Mouse (Mus musculus): ENCODE measurements around the gene Zfp583.

DNA sequence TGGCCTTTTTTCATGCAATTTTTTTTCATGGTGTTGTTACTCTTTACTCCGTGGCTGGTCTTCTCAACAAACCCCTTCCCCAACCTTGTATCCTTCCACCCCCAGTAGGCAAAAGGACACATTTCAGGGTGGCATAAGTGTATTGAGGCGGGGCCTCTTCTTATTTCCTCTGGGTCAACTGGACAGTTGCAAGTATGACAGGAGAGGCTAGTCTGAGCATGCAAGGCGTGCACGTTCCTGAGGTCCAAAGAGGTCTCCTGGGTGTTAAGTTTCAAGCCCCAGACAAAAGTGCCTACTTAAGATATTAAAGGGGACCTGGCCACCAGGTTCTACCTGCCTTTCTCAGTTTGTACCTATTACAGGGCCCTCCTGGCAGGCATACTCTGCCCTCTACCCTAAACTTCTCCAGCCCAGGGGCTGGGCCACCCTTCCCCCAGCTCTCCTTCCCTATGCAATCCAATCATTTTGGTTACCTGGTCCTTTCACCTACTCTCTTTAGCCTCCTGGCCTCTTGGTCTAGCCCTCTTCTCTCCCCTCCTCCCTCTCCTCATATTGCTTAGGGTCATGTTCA, 46.6 kb downstream of the Zfp583 start:
- TF ChIP-seq CTCF (IDR thresholded peaks at IDR 0.05; ENCODE audit: low read depth) (no peak), EP300 (optimal IDR thresholded peaks at IDR 0.05) (no peak)
